Mouse (Mus musculus): ENCODE measurements around the gene Anks1b.

DNA sequence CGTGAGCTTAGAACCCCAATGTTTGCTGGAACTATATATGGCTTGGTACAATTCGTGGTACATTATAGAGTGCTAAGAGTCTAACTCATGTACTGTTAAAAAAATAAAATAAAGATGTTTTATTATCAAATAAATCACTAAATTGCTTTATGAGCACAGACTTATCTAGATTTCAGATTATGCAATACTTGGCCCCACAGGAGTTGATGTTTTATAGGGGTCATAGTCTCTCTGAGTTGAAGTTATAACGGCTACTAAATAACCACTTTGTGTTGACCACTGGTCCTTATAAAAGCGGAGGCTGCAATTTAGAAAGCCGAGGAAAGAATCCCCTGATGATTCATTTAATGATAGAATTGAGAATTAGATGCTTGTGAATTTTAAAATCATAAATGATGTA, 323.6 kb downstream of the Anks1b start:
- TF ChIP-seq CTCF (IDR thresholded peaks at IDR 0.05) = no peak
- TF ChIP-seq EP300 (IDR thresholded peaks at IDR 0.05) = no peak

All from lung, postnatal 0 days (tissue).